Mouse (Mus musculus) neural tube, embryonic 13.5 days (tissue): ENCODE data around the gene Mcm10. TPM values are rescaled to one million over a fixed set of nuclear protein-coding genes. Genes with fewer than 3 reads are reported as not detected.

Source experiments
- ATAC-seq: fragments of 200-750 bp; cut with Nextera tagmentation; 2 replicates; pipeline ENCODE4 v1.8.0; 2017; ENCODE audit warnings: low read depth, mild to moderate bottlenecking, moderate TSS enrichment, moderate library complexity
- H3K27ac ChIP-seq: fragments of 300-500 bp; sonication (generic); replicated peaks from 2 replicates; pipeline ENCODE4 v1.5.1; 2015; ENCODE audit warnings: moderate library complexity, mild to moderate bottlenecking, inconsistent platforms
- H3K27me3 ChIP-seq: fragments of 300-500 bp; sonication (generic); 2 replicates; pipeline ENCODE4 v1.6.1; 2015; ENCODE audit warnings: mild to moderate bottlenecking, inconsistent platforms
- H3K36me3 ChIP-seq: fragments of 300-500 bp; sonication (generic); 2 replicates; pipeline ENCODE4 v1.6.1; 2015; ENCODE audit warnings: mild to moderate bottlenecking, inconsistent platforms
- H3K4me1 ChIP-seq: fragments of 300-500 bp; sonication (generic); replicated peaks from 2 replicates; pipeline ENCODE4 v1.6.1; 2015; ENCODE audit warnings: inconsistent platforms
- H3K4me2 ChIP-seq: fragments of 300-500 bp; sonication (generic); 2 replicates; pipeline ENCODE4 v1.6.1; 2015; ENCODE audit warnings: inconsistent platforms, mild to moderate bottlenecking, moderate library complexity
- H3K4me3 ChIP-seq: fragments of 300-500 bp; sonication (generic); 2 replicates; pipeline ENCODE4 v1.5.1; 2015; ENCODE audit warnings: mild to moderate bottlenecking, inconsistent platforms
- H3K9ac ChIP-seq: fragments of 300-500 bp; sonication (generic); 2 replicates; pipeline ENCODE4 v1.6.1; 2015; ENCODE audit warnings: moderate library complexity, mild to moderate bottlenecking, inconsistent platforms
- H3K9me3 ChIP-seq: fragments of 300-500 bp; sonication (generic); 2 replicates; pipeline ENCODE4 v1.6.1; 2016; ENCODE audit warnings: inconsistent platforms
- WGBS: fragments of 180-500 bp; shearing (Covaris S2); methylation state at CpG from one replicate; pipeline ENCODE4 v1.1.7; 2015; 5-methylcytosine and 5-hydroxymethylcytosine counted together
- polyA plus RNA-seq: library from polyadenylated mRNA; unstranded; fragments of >200 nt; fragmentation: Nextera tagmentation; extraction: Ambion mirVana; gene quantifications from 2 replicates; pipeline ENCODE4 v1.2.1, GENCODE M21; 2015

Mcm10 gene
- 3.9 and 4.8 TPM in 2 replicates for polyA plus RNA-seq

- Histone ChIP-seq H3K27me3 (no peaks in the 10 kb centered on the region), H3K4me2 (peak within 1 kb of the TSS; percentile 75), H3K9me3 (no peaks in the 10 kb centered on the region), H3K4me3 (peak within 1 kb of the TSS; percentile 57), H3K9ac (peak within 1 kb of the TSS; percentile 45; the same call in 1 of the 2 replicates), H3K4me1 (peaks cover 11% of the 10 kb centered on the region), H3K36me3 (0 out of 2 replicates have a peak, but pooled peaks cover 5% of the 10 kb centered on the region), H3K27ac (no peak within 1 kb of the TSS)
- WGBS, result 4% methylated on average over 32 of the region's 32 CpGs
- peak; percentile 100 for ATAC-seq
These were observed at the start of gene Mcm10 for GRCm38 (mm10) chr2:5012491-5013324. TSS of gene Mcm10 (minus strand) at chr2:5012791.

- H3K9me3 ChIP-seq, result no peaks in the 10 kb centered on the region
- no peak for ATAC-seq
These were observed 48.6 kb upstream of the Mcm10 start for GRCm38 (mm10) chr2:5061133-5061708.

GRCm38 (mm10) chr2:5059997-5060396 lies 47.4 kb upstream of the Mcm10 start:
- no peak for ATAC-seq
- Histone ChIP-seq H3K9me3 (no peaks in the 10 kb centered on the region), H3K27ac (no peak overlapping the region), H3K4me1 (peaks cover 16% of the 10 kb centered on the region), H3K4me2 (no peak overlapping the region), H3K4me3 (no peak overlapping the region), H3K36me3 (no peaks in the 10 kb centered on the region), H3K27me3 (peaks cover 26% of the 10 kb centered on the region), H3K9ac (no peak overlapping the region)
- 82% methylated on average over 4 of the region's 4 CpGs for WGBS

More at GRCm38 (mm10) chr2:5061133-5061708, 48.6 kb upstream of the Mcm10 start:
- Histone ChIP-seq H3K36me3 (no peaks in the 10 kb centered on the region), H3K27ac (no peak overlapping the region), H3K4me2 (no peak overlapping the region), H3K9ac (no peak overlapping the region), H3K4me3 (no peak overlapping the region), H3K4me1 (peaks cover 16% of the 10 kb centered on the region), H3K27me3 (peaks cover 26% of the 10 kb centered on the region)
- WGBS, result 86% methylated on average over 8 of the region's 8 CpGs

- no peaks in the 10 kb centered on the region for H3K9me3 ChIP-seq
- no peak overlapping the region for H3K4me3 ChIP-seq
- H3K27ac ChIP-seq, result no peak overlapping the region
- peaks cover 8% of the 10 kb centered on the region; the same call in 1 of the 2 replicates for H3K4me1 ChIP-seq
- no peak for ATAC-seq
- H3K36me3 ChIP-seq, result no peaks in the 10 kb centered on the region
- H3K27me3 ChIP-seq, result peaks cover 20% of the 10 kb centered on the region
- H3K4me2 ChIP-seq, result no peak overlapping the region
- H3K9ac ChIP-seq, result no peak overlapping the region
- WGBS, result 82% methylated on average over 5 of the region's 5 CpGs
These were observed 45.8 kb upstream of the Mcm10 start for GRCm38 (mm10) chr2:5058436-5058835.

- Histone ChIP-seq H3K4me1 (peaks cover 8% of the 10 kb centered on the region), H3K4me3 (no peak overlapping the region), H3K9ac (no peak overlapping the region), H3K36me3 (0 out of 2 replicates have a peak, but pooled peaks cover 5% of the 10 kb centered on the region), H3K27ac (no peak overlapping the region), H3K9me3 (no peaks in the 10 kb centered on the region), H3K4me2 (no peak overlapping the region), H3K27me3 (no peaks in the 10 kb centered on the region)
- WGBS, result 90% methylated on average over 2 of the region's 2 CpGs
- ATAC-seq, result no peak
These were observed 38.0 kb upstream of the Mcm10 start for GRCm38 (mm10) chr2:5050562-5050961.

- WGBS, result 92% methylated on average over 2 of the region's 2 CpGs
- H3K4me1 ChIP-seq, result peaks cover 22% of the 10 kb centered on the region
- no peak for ATAC-seq
These were observed 34.4 kb upstream of the Mcm10 start for GRCm38 (mm10) chr2:5047016-5047415.

GRCm38 (mm10) chr2:5045269-5045965 lies 32.8 kb upstream of the Mcm10 start:
- Histone ChIP-seq H3K9ac (no peak overlapping the region), H3K4me2 (peak overlapping the region; percentile 25)
- WGBS, result 18% methylated on average over 13 of the region's 13 CpGs

More at GRCm38 (mm10) chr2:5047016-5047415, 34.4 kb upstream of the Mcm10 start:
- Histone ChIP-seq H3K27ac (no peak overlapping the region), H3K27me3 (no peaks in the 10 kb centered on the region), H3K4me2 (no peak overlapping the region), H3K9me3 (no peaks in the 10 kb centered on the region), H3K9ac (no peak overlapping the region), H3K36me3 (no peaks in the 10 kb centered on the region), H3K4me3 (no peak overlapping the region)

GRCm38 (mm10) chr2:5044321-5044720 lies 31.7 kb upstream of the Mcm10 start:
- H3K9ac ChIP-seq, result no peak overlapping the region
- ATAC-seq, result no peak
- no peak overlapping the region for H3K4me2 ChIP-seq

More at GRCm38 (mm10) chr2:5045269-5045965, 32.8 kb upstream of the Mcm10 start:
- Histone ChIP-seq H3K4me3 (no peak overlapping the region), H3K9me3 (no peaks in the 10 kb centered on the region), H3K27ac (peak overlapping the region; percentile 64), H3K36me3 (no peaks in the 10 kb centered on the region), H3K27me3 (no peaks in the 10 kb centered on the region), H3K4me1 (peaks cover 22% of the 10 kb centered on the region)
- ATAC-seq, result peak; percentile 61

GRCm38 (mm10) chr2:5043476-5043761 lies 30.8 kb upstream of the Mcm10 start:
- Histone ChIP-seq H3K4me3 (no peak overlapping the region), H3K4me2 (no peak overlapping the region), H3K9ac (no peak overlapping the region), H3K4me1 (peaks cover 22% of the 10 kb centered on the region), H3K36me3 (no peaks in the 10 kb centered on the region), H3K9me3 (no peaks in the 10 kb centered on the region), H3K27ac (no peak overlapping the region), H3K27me3 (no peaks in the 10 kb centered on the region)
- WGBS, result 97% methylated on average over 2 of the region's 2 CpGs
- ATAC-seq, result no peak

More at GRCm38 (mm10) chr2:5044321-5044720, 31.7 kb upstream of the Mcm10 start:
- Histone ChIP-seq H3K27me3 (no peaks in the 10 kb centered on the region), H3K4me3 (no peak overlapping the region), H3K9me3 (no peaks in the 10 kb centered on the region), H3K4me1 (peaks cover 22% of the 10 kb centered on the region), H3K36me3 (no peaks in the 10 kb centered on the region), H3K27ac (0 out of 2 replicates have a peak overlapping the region, but pooled peaks have one; percentile 30)
- 49% methylated on average over 3 of the region's 3 CpGs for WGBS

- Histone ChIP-seq H3K4me2 (no peak overlapping the region), H3K9me3 (no peaks in the 10 kb centered on the region), H3K36me3 (no peaks in the 10 kb centered on the region), H3K4me3 (no peak overlapping the region), H3K9ac (no peak overlapping the region), H3K27me3 (no peaks in the 10 kb centered on the region), H3K27ac (no peak overlapping the region), H3K4me1 (peaks cover 27% of the 10 kb centered on the region)
- no peak for ATAC-seq
- 85% methylated on average over 11 of the region's 11 CpGs for WGBS
These were observed 30.3 kb upstream of the Mcm10 start for GRCm38 (mm10) chr2:5042616-5043475.

- WGBS, result 90% methylated on average over 5 of the region's 5 CpGs
- H3K36me3 ChIP-seq, result no peaks in the 10 kb centered on the region
- ATAC-seq, result no peak
- no peak overlapping the region for H3K27ac ChIP-seq
- no peak overlapping the region for H3K4me2 ChIP-seq
- no peak overlapping the region for H3K9ac ChIP-seq
- H3K9me3 ChIP-seq, result no peaks in the 10 kb centered on the region
- H3K4me3 ChIP-seq, result no peak overlapping the region
- H3K27me3 ChIP-seq, result no peaks in the 10 kb centered on the region
- H3K4me1 ChIP-seq, result peaks cover 31% of the 10 kb centered on the region
These were observed 29.3 kb upstream of the Mcm10 start for GRCm38 (mm10) chr2:5041854-5042253.
